Mouse (Mus musculus) heart, adult 2 months (tissue): ENCODE data around the gene Erbb3. TPM values are rescaled to one million over a fixed set of nuclear protein-coding genes. Genes with fewer than 3 reads are reported as not detected.
"Not testable (repeated sequence)": the region's sequence is repeated elsewhere in the genome, so short reads cannot be mapped to it uniquely, and the experiment has no call there.

Experiments used
- DNase-seq, 2 experiments: peaks; one replicate each; pipeline ENCODE4 v3.0.0; 2021
- H3K27ac ChIP-seq: fragments of 200-600 bp; 2 replicates; pipeline ENCODE4 v1.8.1; 2022
- H3K27me3 ChIP-seq: fragments of 200-500 bp; 2 replicates; pipeline ENCODE4 v1.6.1; 2012; ENCODE audit warnings: mild to moderate bottlenecking, low read length, inconsistent platforms, mixed read lengths; ENCODE audit not compliant: control insufficient read depth, insufficient read depth
- H3K36me3 ChIP-seq: fragments of 200-500 bp; 2 replicates; pipeline ENCODE4 v1.6.1; 2012; ENCODE audit warnings: low read length, inconsistent platforms; ENCODE audit not compliant: control insufficient read depth, insufficient read depth
- H3K4me1 ChIP-seq: fragments of 200-500 bp; 2 replicates; pipeline ENCODE4 v1.6.1; 2011; ENCODE audit warnings: low read length; ENCODE audit not compliant: control insufficient read depth, insufficient read depth
- H3K4me3 ChIP-seq: fragments of 200-600 bp; 2 replicates; pipeline ENCODE4 v1.8.1; 2022
- H3K79me2 ChIP-seq: fragments of 200-500 bp; replicated peaks from 2 replicates; pipeline ENCODE4 v1.6.1; 2012; ENCODE audit warnings: mild to moderate bottlenecking, inconsistent platforms, low read length, moderate library complexity, mixed read lengths; ENCODE audit not compliant: control insufficient read depth, insufficient read depth
- H3K9ac ChIP-seq: fragments of 200-500 bp; 2 replicates; pipeline ENCODE4 v1.6.1; 2012; ENCODE audit warnings: low read depth, mild to moderate bottlenecking, control low read depth, inconsistent platforms, low read length, mixed read lengths
- CTCF ChIP-seq: fragments of 200-600 bp; IDR thresholded peaks from 2 replicates; pipeline ENCODE4 v1.8.1; 2022; ENCODE audit warnings: antibody characterized with exemption, mild to moderate bottlenecking, moderate library complexity
- EP300 ChIP-seq: fragments of 200-500 bp; IDR thresholded peaks from 2 replicates; pipeline ENCODE4 v1.6.1; 2011; ENCODE audit warnings: low read depth, low read length, control low read depth; ENCODE audit not compliant: insufficient read depth
- POLR2A ChIP-seq: fragments of 200-500 bp; IDR thresholded peaks from 2 replicates; pipeline ENCODE4 v1.6.1; 2011; ENCODE audit warnings: mild to moderate bottlenecking, low read depth, low read length, control low read depth; ENCODE audit not compliant: insufficient read depth
- WGBS: fragments of 180-500 bp; shearing (Covaris S2); methylation state at CpG from one replicate; pipeline ENCODE4 v1.1.7; 2018; 5-methylcytosine and 5-hydroxymethylcytosine counted together
- intact Hi-C: fragments of 180-260 bp; cut with DNase I; formaldehyde crosslinking; loops from one replicate; pipeline ENCODE4 v1.15.1; 2025
- polyA plus RNA-seq: library from polyadenylated mRNA; depleted of rRNA; stranded (reverse); fragments of >200 nt; gene quantifications from 2 replicates; pipeline ENCODE4 v1.2.3, GENCODE M21; 2012
- total RNA-seq, 2 experiments: library from RNA; stranded (reverse); gene quantifications; 2 replicates each; pipeline ENCODE4 v1.2.3; 2021

The Erbb3 gene
- total and polyA plus RNA-seq, 3 experiments = 5.5 to 8.2 (median 6.3) TPM

DNA sequence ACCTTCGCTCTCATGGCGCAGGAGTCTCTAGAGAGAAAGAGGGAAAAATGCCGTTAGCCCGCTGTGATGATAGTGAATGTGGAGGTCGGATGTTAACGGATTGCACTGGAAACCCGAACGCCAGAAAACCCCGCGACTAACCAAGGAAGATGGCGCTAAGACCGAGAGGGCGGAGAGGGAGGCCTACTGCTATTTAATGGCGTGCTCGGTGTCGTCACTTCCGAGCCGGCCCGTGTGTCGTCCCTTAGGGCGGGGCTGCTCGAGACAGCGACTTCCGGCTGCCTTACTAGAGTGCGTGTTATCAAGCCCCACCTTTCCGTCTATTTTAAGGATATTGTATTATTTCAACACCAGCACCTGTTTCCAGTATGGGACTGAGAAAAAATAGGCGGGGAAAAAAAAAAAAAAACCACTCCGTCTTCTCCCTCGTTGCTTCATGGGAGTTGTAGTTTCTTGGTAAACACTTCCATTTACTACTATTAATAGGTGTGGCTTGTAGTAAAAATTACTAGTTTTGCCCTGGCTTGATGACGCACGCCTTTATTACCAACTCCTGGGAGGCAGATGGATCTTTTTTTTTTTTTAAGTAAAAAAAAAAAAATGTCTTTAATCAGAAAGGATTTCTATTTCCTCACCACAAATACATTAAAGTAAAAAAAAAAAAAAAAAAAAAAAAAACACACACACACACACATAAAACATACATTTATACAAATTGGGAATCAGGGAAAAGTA is 40.3 kb downstream of the Erbb3 start, which contains the start of gene Rpl41:
Gene Rpl41 (minus strand): TSS at position 359 of the 735 bp plus-strand sequence.
- TF ChIP-seq POLR2A (peak; percentile 99), CTCF (no peak), EP300 (peak; percentile 96; the same call in 1 of the 2 replicates)
- peak; percentile 92 to 95 for DNase-seq
- Histone ChIP-seq H3K79me2 (peaks cover 3% of the 10 kb centered on the region; the same call in 1 of the 2 replicates), H3K4me1 (peaks cover 2% of the 10 kb centered on the region; the same call in 1 of the 2 replicates), H3K27me3 (no peaks in the 10 kb centered on the region), H3K36me3 (peaks cover 4% of the 10 kb centered on the region; the same call in 1 of the 2 replicates), H3K27ac (peak within 1 kb of the TSS; percentile 89), H3K4me3 (peak within 1 kb of the TSS; percentile 59), H3K9ac (peak within 1 kb of the TSS; percentile 63)
- under 1% methylated on average over 31 of the region's 31 CpGs for WGBS
- intact Hi-C loops = loop anchor here (5.0 to 10.0 kb wide), 2 partner anchors 123 to 256 kb away; partner anchors contain the start of genes Dnajc14, Suox and Tmem198b

DNA sequence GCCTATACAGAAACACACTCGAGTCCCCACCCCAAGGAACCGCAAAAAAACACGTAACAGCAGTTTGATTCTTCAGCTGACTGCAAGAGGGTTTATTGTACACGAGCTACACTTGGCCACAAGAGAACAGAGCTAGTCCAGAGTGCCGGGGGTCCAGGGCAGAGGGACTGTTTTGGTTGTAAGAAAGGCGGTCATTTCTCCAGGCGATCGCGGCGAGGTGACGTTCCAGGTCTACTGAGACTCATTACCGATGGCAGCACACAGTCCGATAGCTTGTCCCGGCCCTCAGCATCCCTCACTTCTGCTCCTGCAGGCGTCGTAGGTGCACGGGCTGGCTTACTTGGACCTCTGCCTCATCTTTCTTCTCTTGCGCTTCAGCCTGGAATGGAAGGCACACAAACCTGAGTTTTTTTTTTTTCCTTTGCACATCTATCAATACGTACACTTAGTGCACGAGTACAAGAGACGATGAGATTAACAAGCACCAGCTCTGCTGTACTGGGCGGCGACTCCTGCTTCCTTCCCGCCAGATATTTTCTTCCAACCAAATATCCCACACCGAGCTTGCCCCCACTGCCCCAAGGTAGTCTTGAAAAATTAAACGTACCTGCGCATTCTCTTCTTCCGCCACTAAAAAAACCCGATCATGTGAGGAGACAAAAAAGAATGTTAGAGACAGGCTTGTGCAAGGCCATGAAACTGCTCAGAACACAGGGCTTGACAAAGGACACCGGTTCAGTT is 41.2 kb downstream of the Erbb3 start:
- intact Hi-C loops = loop anchor here (5.0 to 10.0 kb wide), 2 partner anchors 124 to 257 kb away; partner anchors contain the start of genes Dnajc14, Suox and Tmem198b
- H3K27ac ChIP-seq = peak overlapping the region; percentile 91
- not testable (repeated sequence) for DNase-seq, H3K27me3 ChIP-seq, H3K4me1 ChIP-seq, H3K79me2 ChIP-seq, H3K36me3 ChIP-seq
- H3K9ac ChIP-seq = peak overlapping the region; percentile 63
- WGBS = 1% methylated on average over 30 of the region's 30 CpGs
- peak overlapping the region; percentile 59 for H3K4me3 ChIP-seq

DNA sequence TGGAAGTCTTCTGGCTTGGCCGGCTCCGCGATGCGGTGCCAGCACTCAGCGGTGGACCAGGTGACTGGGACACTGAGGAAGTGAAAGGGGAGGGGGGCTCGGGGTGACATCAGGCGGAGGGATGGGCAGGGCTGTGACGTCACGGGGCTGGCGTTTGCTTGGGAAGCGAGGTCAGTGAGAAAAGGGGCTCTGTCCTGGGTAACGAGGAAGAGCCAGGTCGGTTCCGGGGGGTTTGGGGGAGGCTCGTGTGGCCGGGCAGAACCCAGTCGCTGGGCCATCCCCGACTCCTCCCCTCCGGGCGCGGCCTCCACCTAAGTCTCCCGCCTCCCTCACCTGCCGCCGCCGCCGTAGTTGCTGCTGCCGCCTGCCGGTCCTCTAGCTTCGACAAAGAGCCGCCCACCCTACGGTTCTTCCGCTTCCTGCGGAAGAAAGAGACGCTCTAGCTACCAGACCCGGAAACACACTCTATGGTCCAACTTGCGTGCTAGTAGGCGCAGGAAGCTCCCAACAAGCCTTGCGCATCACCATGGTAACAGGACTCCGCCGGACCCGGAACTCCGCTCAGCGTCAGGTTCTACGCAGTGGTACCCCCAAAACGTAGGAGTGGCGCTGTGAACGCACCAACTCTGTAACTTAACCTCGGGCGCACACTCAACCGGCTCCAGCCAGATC is 42.0 kb downstream of the Erbb3 start, which contains the start of gene Zc3h10:
Gene Zc3h10 (minus strand): TSS at position 414 of the 672 bp plus-strand sequence.
- Histone ChIP-seq H3K9ac (peak within 1 kb of the TSS; percentile 73), H3K4me1 (peaks cover 4% of the 10 kb centered on the region), H3K79me2 (peaks cover 3% of the 10 kb centered on the region; the same call in 1 of the 2 replicates), H3K27me3 (no peaks in the 10 kb centered on the region), H3K27ac (peak within 1 kb of the TSS; percentile 91), H3K36me3 (peaks cover 8% of the 10 kb centered on the region), H3K4me3 (peak within 1 kb of the TSS; percentile 59)
- under 1% methylated on average over 50 of the region's 50 CpGs for whole genome bisulfite sequencing
- peak; percentile 91 to 96 for DNase-seq
- intact Hi-C loops = loop anchor here (2.0 to 10.0 kb wide), 3 partner anchors 49 to 257 kb away; partner anchors contain the start of genes Dnajc14, Myl6b, Suox and Tmem198b
- TF ChIP-seq POLR2A (peak; percentile 60), EP300 (peak; percentile 97), CTCF (peak; percentile 72)

- WGBS = 9% methylated on average over 7 of the region's 7 CpGs
- Histone ChIP-seq H3K27me3 (no peaks in the 10 kb centered on the region), H3K4me3 (peak overlapping the region; percentile 59), H3K27ac (peak overlapping the region; percentile 91), H3K4me1 (peaks cover 4% of the 10 kb centered on the region), H3K9ac (peak overlapping the region; percentile 73), H3K79me2 (peaks cover 3% of the 10 kb centered on the region; the same call in 1 of the 2 replicates), H3K36me3 (peaks cover 8% of the 10 kb centered on the region)
- no peak for TF ChIP-seq POLR2A
- TF ChIP-seq CTCF = no peak
- TF ChIP-seq EP300 = no peak
- no peak for DNase-seq
- intact Hi-C loops = loop anchor here (2.0 to 10.0 kb wide), 3 partner anchors 48 to 258 kb away; partner anchors contain the start of genes Dnajc14, Myl6b, Suox and Tmem198b
These were observed 42.7 kb downstream of the Erbb3 start for GRCm38 (mm10) chr10:128546787-128547186.

- H3K79me2 ChIP-seq = peaks cover 3% of the 10 kb centered on the region; the same call in 1 of the 2 replicates
- H3K4me3 ChIP-seq = peak overlapping the region; percentile 59
- peaks cover 8% of the 10 kb centered on the region for H3K36me3 ChIP-seq
- DNase-seq = no peak
- no peaks in the 10 kb centered on the region for H3K27me3 ChIP-seq
- H3K9ac ChIP-seq = no peak overlapping the region
- H3K4me1 ChIP-seq = peaks cover 4% of the 10 kb centered on the region
- 4% methylated on average over 4 of the region's 4 CpGs for WGBS
- TF ChIP-seq CTCF (peak; percentile 87), POLR2A (no peak), EP300 (no peak)
- H3K27ac ChIP-seq = peak overlapping the region; percentile 91
- intact Hi-C loops = loop anchor here (2.0 to 10.0 kb wide), 3 partner anchors 48 to 258 kb away; partner anchors contain the start of genes Dnajc14, Myl6b, Suox and Tmem198b
These were observed 43.1 kb downstream of the Erbb3 start for GRCm38 (mm10) chr10:128546361-128546760.
